Mouse (Mus musculus) cerebellum, adult 11-12 months (tissue): ENCODE results near the gene Itgal.
"Not testable (repeated sequence)": the region's sequence is repeated elsewhere in the genome, so short reads cannot be mapped to it uniquely, and the experiment has no call there.

Experiments used
- DNase-seq: peaks from one replicate; pipeline ENCODE4 v3.0.0; 2022

The Itgal gene

GRCm38 (mm10) chr7:127296098-127296497 lies at the start of gene Itgal:
Gene Itgal (plus strand): TSS chr7:127296260.
- DNase-seq: no peak

GRCm38 (mm10) chr7:127250511-127250910 lies 45.5 kb upstream of the Itgal start:
- not testable (repeated sequence) for DNase-seq

- no peak for DNase-seq
Observed at GRCm38 (mm10) chr7:127252414-127252813, 43.6 kb upstream of the Itgal start.

- peak; percentile 62 for DNase-seq
Observed at GRCm38 (mm10) chr7:127253341-127253740, 42.7 kb upstream of the Itgal start.

GRCm38 (mm10) chr7:127253821-127254769 lies 42.0 kb upstream of the Itgal start:
- peak; percentile 98 for DNase-seq

- no peak for DNase-seq
Observed at GRCm38 (mm10) chr7:127255008-127255407, 41.1 kb upstream of the Itgal start.

GRCm38 (mm10) chr7:127255965-127256364 lies 40.1 kb upstream of the Itgal start:
- no peak for DNase-seq

GRCm38 (mm10) chr7:127256518-127256917 lies 39.5 kb upstream of the Itgal start:
- no peak for DNase-seq

GRCm38 (mm10) chr7:127259186-127259905 lies 36.7 kb upstream of the Itgal start:
- no peak for DNase-seq

GRCm38 (mm10) chr7:127260309-127261111 lies 35.5 kb upstream of the Itgal start, which contains the start of gene Dctpp1:
Gene Dctpp1 (minus strand): TSS chr7:127260709.
- peak; percentile 98 for DNase-seq

- DNase-seq: no peak
Observed at GRCm38 (mm10) chr7:127262218-127262961, 33.7 kb upstream of the Itgal start.

GRCm38 (mm10) chr7:127263526-127263925 lies 32.5 kb upstream of the Itgal start:
- DNase-seq: no peak

- no peak for DNase-seq
Observed at GRCm38 (mm10) chr7:127270256-127270655, 25.8 kb upstream of the Itgal start.

- no peak for DNase-seq
Observed at GRCm38 (mm10) chr7:127270666-127271065, 25.4 kb upstream of the Itgal start.

GRCm38 (mm10) chr7:127271093-127271492 lies 25.0 kb upstream of the Itgal start:
- no peak for DNase-seq

GRCm38 (mm10) chr7:127272566-127272965 lies 23.5 kb upstream of the Itgal start:
- no peak for DNase-seq

- no peak for DNase-seq
Observed at GRCm38 (mm10) chr7:127273118-127273923, 22.7 kb upstream of the Itgal start.

- peak; percentile 96 for DNase-seq
Observed at GRCm38 (mm10) chr7:127273925-127274789, 21.9 kb upstream of the Itgal start, which contains the start of gene Sephs2. Gene Sephs2 (minus strand): TSS chr7:127274055.

- no peak for DNase-seq
Observed at GRCm38 (mm10) chr7:127276519-127276961, 19.5 kb upstream of the Itgal start.

- DNase-seq: no peak
Observed at GRCm38 (mm10) chr7:127278311-127278710, 17.7 kb upstream of the Itgal start.
